Mouse (Mus musculus) erythroblast, embryonic 14.5 days (primary cell): ENCODE results near the gene Cd109.

Source experiments
- GATA1 ChIP-seq: IDR thresholded peaks from 2 replicates; pipeline ENCODE4 v1.6.1; 2012; ENCODE audit warnings: low read length, inconsistent platforms, mixed read lengths
- TAL1 ChIP-seq: IDR thresholded peaks from 3 replicates; pipeline ENCODE4 v1.6.1; 2012; ENCODE audit warnings: low read length, inconsistent platforms, mixed read lengths

GRCm38 (mm10) chr9:78590471-78590870 lies 24.9 kb upstream of the Cd109 start:
- no peak for TF ChIP-seq GATA1
- TF ChIP-seq TAL1 = no peak
